Mouse (Mus musculus) left cerebral cortex, adult 8-10 months (tissue): ENCODE data around the gene Cdh3. TPM values are rescaled to one million over a fixed set of nuclear protein-coding genes. Genes with fewer than 3 reads are reported as not detected.
A peak's percentile ranks its signal among the peaks of the same experiment; 100 is the strongest.

Experiments
- DNase-seq, 2 experiments: peaks; one replicate each; pipeline ENCODE4 v3.0.0; 2022; ENCODE audit warnings: low spot score in 2 of 2
- total RNA-seq, 4 experiments: library from RNA; stranded (reverse); gene quantifications; 2 replicates each; pipeline ENCODE4 v1.2.4; 2022

The Cdh3 gene
- total RNA-seq, 4 experiments from 2014 or later: 0.33 to 0.62 (median 0.40) TPM

GRCm38 (mm10) chr8:106527241-106528036 is 16.7 kb downstream of the Cdh3 start:
- DNase-seq: no peak

GRCm38 (mm10) chr8:106528596-106529249 is 18.0 kb downstream of the Cdh3 start:
- no peak for DNase-seq

- no peak for DNase-seq
These were observed 19.3 kb downstream of the Cdh3 start for GRCm38 (mm10) chr8:106529885-106530482.

GRCm38 (mm10) chr8:106530566-106530965 is 19.9 kb downstream of the Cdh3 start:
- no peak for DNase-seq

GRCm38 (mm10) chr8:106533709-106534108 is 23.0 kb downstream of the Cdh3 start:
- no peak for DNase-seq

- DNase-seq: no peak
These were observed 23.8 kb downstream of the Cdh3 start for GRCm38 (mm10) chr8:106534449-106534848.

- DNase-seq: no peak
These were observed 24.8 kb downstream of the Cdh3 start for GRCm38 (mm10) chr8:106535448-106535847.

GRCm38 (mm10) chr8:106539193-106539592 is 28.5 kb downstream of the Cdh3 start:
- no peak for DNase-seq

GRCm38 (mm10) chr8:106541002-106541401 is 30.3 kb downstream of the Cdh3 start:
- DNase-seq: no peak

- DNase-seq: no peak
These were observed 32.4 kb downstream of the Cdh3 start for GRCm38 (mm10) chr8:106543043-106543442.

- no peak for DNase-seq
These were observed 34.5 kb downstream of the Cdh3 start for GRCm38 (mm10) chr8:106545149-106545548.

- DNase-seq: no peak
These were observed 36.1 kb downstream of the Cdh3 start for GRCm38 (mm10) chr8:106546746-106547145.

- DNase-seq: no peak
These were observed 37.8 kb downstream of the Cdh3 start for GRCm38 (mm10) chr8:106548366-106548936.

GRCm38 (mm10) chr8:106550906-106551305 is 40.2 kb downstream of the Cdh3 start:
- no peak for DNase-seq

- no peak for DNase-seq
These were observed 43.3 kb downstream of the Cdh3 start for GRCm38 (mm10) chr8:106554011-106554410.

GRCm38 (mm10) chr8:106556068-106556645 is 45.5 kb downstream of the Cdh3 start:
- DNase-seq: no peak

- no peak for DNase-seq
These were observed 49.2 kb downstream of the Cdh3 start for GRCm38 (mm10) chr8:106559844-106560243.

GRCm38 (mm10) chr8:106561097-106561865 is 50.6 kb downstream of the Cdh3 start:
- DNase-seq: peak in 1 of 2 experiments; percentile 6

GRCm38 (mm10) chr8:106563691-106564182 is 53.0 kb downstream of the Cdh3 start:
- no peak for DNase-seq

- DNase-seq: no peak
These were observed 58.3 kb downstream of the Cdh3 start for GRCm38 (mm10) chr8:106569006-106569405.

GRCm38 (mm10) chr8:106570386-106570785 is 59.7 kb downstream of the Cdh3 start:
- no peak for DNase-seq
